Mouse (Mus musculus): Measurements from ENCODE around the gene Ly6g5b.

GRCm38 (mm10) chr17:35080248-35080647 lies 35.0 kb downstream of the Ly6g5b start:
- TF ChIP-seq CTCF (IDR thresholded peaks at IDR 0.05; ENCODE audit: insufficient read depth, low read depth, low read length) (no peak), POLR2A (IDR thresholded peaks at IDR 0.05; ENCODE audit: insufficient read depth, low read depth, low read length) (no peak)

Data from olfactory bulb, adult 2 months (tissue).